Mouse (Mus musculus): ENCODE data around the gene Pard3. TPM values are rescaled to one million over a fixed set of nuclear protein-coding genes. Genes with fewer than 3 reads are reported as not detected.

Gene Pard3
- polyA plus RNA-seq, 1 experiment from 2014 or later: 38.3 TPM

- Histone ChIP-seq H3K27ac (replicated peaks) (no peak overlapping the region), H3K4me1 (peaks cover 38% of the 10 kb centered on the region), H3K9ac (no peak overlapping the region), H3K27me3 (no peaks in the 10 kb centered on the region), H3K36me3 (no peaks in the 10 kb centered on the region), H3K4me3 (replicated peaks) (no peak overlapping the region), H3K9me3 (replicated peaks) (no peaks in the 10 kb centered on the region), H3K4me2 (replicated peaks) (no peak overlapping the region)
- WGBS: 52% methylated on average over 8 of the region's 8 CpGs
- ATAC-seq (ENCODE audit: insufficient number of reproducible peaks, low FRiP score, low TSS enrichment, low read depth): no peak
These were observed 166.5 kb downstream of the Pard3 start for GRCm38 (mm10) chr8:127230233-127230595.

DNA sequence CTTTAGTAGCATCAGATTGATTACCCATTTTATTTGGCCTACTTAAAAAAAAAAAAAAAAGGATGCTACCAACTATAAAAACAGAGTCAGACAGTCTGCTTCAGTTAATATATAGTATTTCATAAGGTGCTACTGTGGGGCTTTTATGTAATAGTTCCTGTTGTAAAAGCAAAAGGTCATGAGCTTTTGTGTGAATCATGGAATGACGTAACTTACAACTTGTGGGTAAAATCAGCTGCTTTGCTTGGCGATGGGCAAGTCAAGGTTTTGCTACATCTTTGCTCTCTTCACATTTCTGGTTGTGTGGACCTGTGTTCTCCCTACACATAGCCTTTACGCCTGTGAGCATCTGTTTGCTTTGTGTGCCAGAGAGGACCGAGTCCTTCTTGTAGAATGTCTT lies 179.7 kb downstream of the Pard3 start:
- WGBS: 92% methylated on average over 4 of the region's 4 CpGs
- no peaks in the 10 kb centered on the region for H3K27me3 ChIP-seq
- H3K4me3 ChIP-seq (replicated peaks): no peak overlapping the region
- no peaks in the 10 kb centered on the region for H3K9me3 ChIP-seq (replicated peaks)
- H3K27ac ChIP-seq (replicated peaks): no peak overlapping the region
- H3K36me3 ChIP-seq: no peaks in the 10 kb centered on the region
- H3K9ac ChIP-seq: no peak overlapping the region
- H3K4me2 ChIP-seq (replicated peaks): no peak overlapping the region
- no peak for ATAC-seq (ENCODE audit: insufficient number of reproducible peaks, low FRiP score, low TSS enrichment, low read depth)
- H3K4me1 ChIP-seq: 0 out of 2 replicates have a peak, but pooled peaks cover 3% of the 10 kb centered on the region

GRCm38 (mm10) chr8:127243841-127244240 lies 180.1 kb downstream of the Pard3 start:
- H3K27me3 ChIP-seq: no peaks in the 10 kb centered on the region
- no peak overlapping the region for H3K4me3 ChIP-seq (replicated peaks)
- no peak overlapping the region for H3K9ac ChIP-seq
- H3K4me2 ChIP-seq (replicated peaks): no peak overlapping the region
- 0 out of 2 replicates have a peak, but pooled peaks cover 6% of the 10 kb centered on the region for H3K4me1 ChIP-seq
- H3K9me3 ChIP-seq (replicated peaks): no peaks in the 10 kb centered on the region
- H3K27ac ChIP-seq (replicated peaks): no peak overlapping the region
- H3K36me3 ChIP-seq: no peaks in the 10 kb centered on the region
- ATAC-seq (ENCODE audit: insufficient number of reproducible peaks, low FRiP score, low TSS enrichment, low read depth): no peak
- WGBS: 81% methylated on average over 11 of the region's 11 CpGs

DNA sequence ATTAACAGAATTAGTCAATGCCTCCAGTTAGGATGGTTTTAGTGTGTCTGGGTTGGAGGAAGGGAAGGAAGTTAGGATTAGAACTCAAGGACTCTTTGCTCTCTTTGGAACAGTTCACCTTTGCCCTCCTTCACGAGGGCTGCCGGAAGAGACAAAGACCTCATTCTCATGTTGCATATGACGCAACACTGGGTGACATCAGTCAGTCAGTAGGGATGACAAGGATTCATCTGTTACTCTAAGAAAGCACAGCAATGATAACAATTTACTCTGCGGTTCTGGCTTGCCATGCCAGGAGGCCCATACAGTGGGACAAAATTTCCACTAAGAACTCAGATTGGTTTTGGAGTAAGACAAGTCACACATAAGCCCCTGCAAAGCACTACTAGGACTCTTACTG lies 187.1 kb downstream of the Pard3 start:
- Histone ChIP-seq H3K27me3 (no peaks in the 10 kb centered on the region), H3K27ac (replicated peaks) (no peak overlapping the region), H3K9me3 (replicated peaks) (no peaks in the 10 kb centered on the region), H3K36me3 (no peaks in the 10 kb centered on the region), H3K9ac (no peak overlapping the region), H3K4me3 (replicated peaks) (no peak overlapping the region), H3K4me1 (peaks cover 29% of the 10 kb centered on the region), H3K4me2 (replicated peaks) (no peak overlapping the region)
- ATAC-seq (ENCODE audit: insufficient number of reproducible peaks, low FRiP score, low TSS enrichment, low read depth): no peak
- 52% methylated on average over 4 of the region's 4 CpGs for WGBS

- no peak for ATAC-seq (ENCODE audit: insufficient number of reproducible peaks, low FRiP score, low TSS enrichment, low read depth)
- no peak overlapping the region for H3K9ac ChIP-seq
- H3K4me1 ChIP-seq: peaks cover 29% of the 10 kb centered on the region
- no peak overlapping the region for H3K27ac ChIP-seq (replicated peaks)
- no peaks in the 10 kb centered on the region for H3K36me3 ChIP-seq
- no peak overlapping the region for H3K4me3 ChIP-seq (replicated peaks)
- no peaks in the 10 kb centered on the region for H3K9me3 ChIP-seq (replicated peaks)
- WGBS: 92% methylated on average over 3 of the region's 3 CpGs
- H3K4me2 ChIP-seq (replicated peaks): no peak overlapping the region
- H3K27me3 ChIP-seq: no peaks in the 10 kb centered on the region
These were observed 187.8 kb downstream of the Pard3 start for GRCm38 (mm10) chr8:127251476-127251875.

GRCm38 (mm10) chr8:127251985-127252384 lies 188.3 kb downstream of the Pard3 start:
- WGBS: 81% methylated on average over 13 of the region's 13 CpGs
- ATAC-seq (ENCODE audit: insufficient number of reproducible peaks, low FRiP score, low TSS enrichment, low read depth): no peak
- no peak overlapping the region for H3K4me3 ChIP-seq (replicated peaks)
- H3K36me3 ChIP-seq: no peaks in the 10 kb centered on the region
- no peaks in the 10 kb centered on the region for H3K9me3 ChIP-seq (replicated peaks)
- no peak overlapping the region for H3K4me2 ChIP-seq (replicated peaks)
- H3K27me3 ChIP-seq: no peaks in the 10 kb centered on the region
- H3K27ac ChIP-seq (replicated peaks): no peak overlapping the region
- H3K4me1 ChIP-seq: peaks cover 30% of the 10 kb centered on the region
- H3K9ac ChIP-seq: no peak overlapping the region

GRCm38 (mm10) chr8:127254625-127255024 lies 190.9 kb downstream of the Pard3 start:
- H3K4me3 ChIP-seq (replicated peaks): no peak overlapping the region
- WGBS: 68% methylated on average over 7 of the region's 7 CpGs
- ATAC-seq (ENCODE audit: insufficient number of reproducible peaks, low FRiP score, low TSS enrichment, low read depth): no peak
- no peak overlapping the region for H3K4me2 ChIP-seq (replicated peaks)
- no peak overlapping the region for H3K27ac ChIP-seq (replicated peaks)
- no peaks in the 10 kb centered on the region for H3K27me3 ChIP-seq
- no peaks in the 10 kb centered on the region for H3K36me3 ChIP-seq
- no peaks in the 10 kb centered on the region for H3K9me3 ChIP-seq (replicated peaks)
- no peak overlapping the region for H3K9ac ChIP-seq
- peaks cover 20% of the 10 kb centered on the region for H3K4me1 ChIP-seq

GRCm38 (mm10) chr8:127257086-127257485 lies 193.4 kb downstream of the Pard3 start:
- Histone ChIP-seq H3K9me3 (replicated peaks) (no peaks in the 10 kb centered on the region), H3K36me3 (no peaks in the 10 kb centered on the region), H3K4me3 (replicated peaks) (no peak overlapping the region), H3K4me1 (peaks cover 14% of the 10 kb centered on the region), H3K4me2 (replicated peaks) (no peak overlapping the region), H3K27ac (replicated peaks) (no peak overlapping the region), H3K9ac (no peak overlapping the region), H3K27me3 (no peaks in the 10 kb centered on the region)
- WGBS: 75% methylated on average over 3 of the region's 3 CpGs
- ATAC-seq (ENCODE audit: insufficient number of reproducible peaks, low FRiP score, low TSS enrichment, low read depth): no peak

GRCm38 (mm10) chr8:127261051-127261450 lies 197.4 kb downstream of the Pard3 start:
- ATAC-seq (ENCODE audit: insufficient number of reproducible peaks, low FRiP score, low TSS enrichment, low read depth): no peak
- H3K9ac ChIP-seq: no peak overlapping the region
- no peaks in the 10 kb centered on the region for H3K27me3 ChIP-seq
- H3K4me1 ChIP-seq: 0 out of 2 replicates have a peak, but pooled peaks cover 3% of the 10 kb centered on the region
- 95% methylated on average over 6 of the region's 6 CpGs for WGBS
- H3K27ac ChIP-seq (replicated peaks): no peak overlapping the region
- no peaks in the 10 kb centered on the region for H3K36me3 ChIP-seq
- no peaks in the 10 kb centered on the region for H3K9me3 ChIP-seq (replicated peaks)
- H3K4me2 ChIP-seq (replicated peaks): no peak overlapping the region
- no peak overlapping the region for H3K4me3 ChIP-seq (replicated peaks)

GRCm38 (mm10) chr8:127262026-127262425 lies 198.3 kb downstream of the Pard3 start:
- ATAC-seq (ENCODE audit: insufficient number of reproducible peaks, low FRiP score, low TSS enrichment, low read depth): no peak
- no peaks in the 10 kb centered on the region for H3K36me3 ChIP-seq
- no peak overlapping the region for H3K9ac ChIP-seq
- H3K27ac ChIP-seq (replicated peaks): no peak overlapping the region
- H3K4me3 ChIP-seq (replicated peaks): no peak overlapping the region
- 67% methylated on average over 7 of the region's 7 CpGs for WGBS
- H3K4me1 ChIP-seq: 0 out of 2 replicates have a peak, but pooled peaks cover under 1% of the 10 kb centered on the region
- no peaks in the 10 kb centered on the region for H3K9me3 ChIP-seq (replicated peaks)
- no peaks in the 10 kb centered on the region for H3K27me3 ChIP-seq
- no peak overlapping the region for H3K4me2 ChIP-seq (replicated peaks)

DNA sequence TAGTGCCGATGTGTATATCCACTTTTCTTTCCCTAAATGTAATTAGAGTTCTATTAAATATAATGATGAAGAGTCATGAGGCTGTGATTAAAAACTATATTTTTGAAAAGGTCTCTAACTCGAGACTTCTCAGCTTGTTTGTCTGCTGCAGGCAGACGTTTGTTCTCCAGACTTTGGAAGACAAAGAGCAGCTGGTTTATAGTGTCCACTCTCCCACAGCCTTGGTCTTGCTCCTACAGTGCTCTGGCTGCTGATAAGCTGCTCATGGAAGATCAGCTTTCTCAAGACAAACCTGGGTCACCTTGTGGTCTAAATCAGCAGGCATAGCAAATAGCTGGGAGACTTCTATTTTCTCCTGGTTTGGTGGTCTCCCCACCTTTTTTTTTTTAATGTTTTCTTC lies 198.7 kb downstream of the Pard3 start:
- no peaks in the 10 kb centered on the region for H3K27me3 ChIP-seq
- H3K4me2 ChIP-seq (replicated peaks): no peak overlapping the region
- 52% methylated on average over 3 of the region's 3 CpGs for WGBS
- no peak overlapping the region for H3K4me3 ChIP-seq (replicated peaks)
- H3K27ac ChIP-seq (replicated peaks): no peak overlapping the region
- H3K9ac ChIP-seq: no peak overlapping the region
- H3K9me3 ChIP-seq (replicated peaks): no peaks in the 10 kb centered on the region
- no peak for ATAC-seq (ENCODE audit: insufficient number of reproducible peaks, low FRiP score, low TSS enrichment, low read depth)
- no peaks in the 10 kb centered on the region for H3K36me3 ChIP-seq
- H3K4me1 ChIP-seq: no peaks in the 10 kb centered on the region

- H3K9me3 ChIP-seq (replicated peaks): no peaks in the 10 kb centered on the region
- no peaks in the 10 kb centered on the region for H3K27me3 ChIP-seq
- H3K4me3 ChIP-seq (replicated peaks): no peak overlapping the region
- no peak for ATAC-seq (ENCODE audit: insufficient number of reproducible peaks, low FRiP score, low TSS enrichment, low read depth)
- H3K9ac ChIP-seq: no peak overlapping the region
- 67% methylated on average over 4 of the region's 4 CpGs for WGBS
- H3K27ac ChIP-seq (replicated peaks): no peak overlapping the region
- no peaks in the 10 kb centered on the region for H3K36me3 ChIP-seq
- no peaks in the 10 kb centered on the region for H3K4me1 ChIP-seq
- no peak overlapping the region for H3K4me2 ChIP-seq (replicated peaks)
These were observed 199.2 kb downstream of the Pard3 start for GRCm38 (mm10) chr8:127262926-127263325.

Data from embryonic facial prominence, embryonic 15.5 days (tissue).